In genomic region chr13:23400771-23401682, GRCm38 (mm10) we compare ENCODE assay signal across 8 mouse cellular contexts. TPM values are rescaled to one million over a fixed set of nuclear protein-coding genes. Genes with fewer than 3 reads are reported as not detected.
DNase-seq lines count a peak whose midpoint lies in the region; ATAC-seq and TF ChIP-seq lines count a peak whose summit lies in the region.

No protein-coding gene starts in this region.

- peak overlapping the region; percentile 52 for H3ac ChIP-seq in C2C12 (ENCODE audit: control insufficient read depth, insufficient read length, low read depth)

- peak overlapping the region; percentile 40 for H3K4me3 ChIP-seq in heart, embryonic 12.5 days
- peak overlapping the region; percentile 18 for H3K4me3 ChIP-seq in C2C12 (ENCODE audit: insufficient read depth, poor library complexity, severe bottlenecking)
- peak overlapping the region; percentile 35 for H3K4me3 ChIP-seq in embryonic facial prominence, embryonic 15.5 days (replicated peaks)
- H3K4me3 ChIP-seq in limb, embryonic 15.5 days: peak overlapping the region; percentile 34
- H3K4me3 ChIP-seq in stomach, embryonic 16.5 days (replicated peaks; ENCODE audit: low read length): peak overlapping the region; percentile 45

- H3K27me3 ChIP-seq in heart, embryonic 12.5 days (replicated peaks): peaks cover 25% of the 10 kb centered on the region
- no peaks in the 10 kb centered on the region for H3K27me3 ChIP-seq in C2C12 (ENCODE audit: control insufficient read depth, insufficient read depth, insufficient read length)
- H3K27me3 ChIP-seq in embryonic facial prominence, embryonic 15.5 days: peaks cover 28% of the 10 kb centered on the region
- peaks cover 26% of the 10 kb centered on the region for H3K27me3 ChIP-seq in limb, embryonic 15.5 days
- H3K27me3 ChIP-seq in stomach, embryonic 16.5 days (ENCODE audit: control insufficient read depth, insufficient read depth, low read length): peaks cover 8% of the 10 kb centered on the region

- peaks cover 7% of the 10 kb centered on the region; the same call in 1 of the 2 replicates for H3K4me1 ChIP-seq in heart, embryonic 12.5 days (replicated peaks)
- H3K4me1 ChIP-seq in embryonic facial prominence, embryonic 15.5 days: peaks cover 16% of the 10 kb centered on the region
- peaks cover 9% of the 10 kb centered on the region; the same call in 1 of the 2 replicates for H3K4me1 ChIP-seq in limb, embryonic 15.5 days
- H3K4me1 ChIP-seq in stomach, embryonic 16.5 days (ENCODE audit: control insufficient read depth, insufficient read depth, low read length): no peaks in the 10 kb centered on the region

- no peaks in the 10 kb centered on the region; the same call in 1 of the 2 replicates for H3K9me3 ChIP-seq in heart, embryonic 12.5 days (replicated peaks)
- H3K9me3 ChIP-seq in embryonic facial prominence, embryonic 15.5 days (replicated peaks): 0 out of 2 replicates have a peak, but pooled peaks cover 3% of the 10 kb centered on the region
- no peaks in the 10 kb centered on the region for H3K9me3 ChIP-seq in limb, embryonic 15.5 days
- peaks cover 5% of the 10 kb centered on the region; the same call in 1 of the 2 replicates for H3K9me3 ChIP-seq in stomach, embryonic 16.5 days (replicated peaks; ENCODE audit: control insufficient read depth, low read length)

- H3K4me2 ChIP-seq in heart, embryonic 12.5 days: peak overlapping the region; percentile 77
- H3K4me2 ChIP-seq in embryonic facial prominence, embryonic 15.5 days (replicated peaks): peak overlapping the region; percentile 59
- peak overlapping the region; percentile 58 for H3K4me2 ChIP-seq in limb, embryonic 15.5 days
- peak overlapping the region; percentile 66 for H3K4me2 ChIP-seq in stomach, embryonic 16.5 days (ENCODE audit: low read depth, low read length)

- no peaks in the 10 kb centered on the region for H3K79me2 ChIP-seq in C2C12 (ENCODE audit: control insufficient read depth, insufficient read depth)

- no peak for ATAC-seq in heart, embryonic 12.5 days (ENCODE audit: insufficient number of reproducible peaks, low FRiP score)
- no peak for ATAC-seq in embryonic facial prominence, embryonic 15.5 days (ENCODE audit: insufficient number of reproducible peaks, low FRiP score, low TSS enrichment, low read depth)
- ATAC-seq in limb, embryonic 15.5 days (ENCODE audit: insufficient number of reproducible peaks, low FRiP score, low TSS enrichment, low read depth): no peak
- no peak for ATAC-seq in stomach, embryonic 16.5 days (ENCODE audit: insufficient read depth, low FRiP score)

- 6% methylated on average over 24 of the region's 24 CpGs for WGBS in heart, embryonic 12.5 days
- WGBS in embryonic facial prominence, embryonic 15.5 days: 8% methylated on average over 24 of the region's 24 CpGs
- WGBS in limb, embryonic 15.5 days: 12% methylated on average over 24 of the region's 24 CpGs
- 11% methylated on average over 24 of the region's 24 CpGs for WGBS in stomach, embryonic 16.5 days

- H3K36me3 ChIP-seq in heart, embryonic 12.5 days: no peaks in the 10 kb centered on the region
- no peaks in the 10 kb centered on the region for H3K36me3 ChIP-seq in C2C12 (ENCODE audit: control insufficient read depth, insufficient read depth)
- H3K36me3 ChIP-seq in embryonic facial prominence, embryonic 15.5 days: no peaks in the 10 kb centered on the region
- no peaks in the 10 kb centered on the region for H3K36me3 ChIP-seq in limb, embryonic 15.5 days
- no peaks in the 10 kb centered on the region for H3K36me3 ChIP-seq in stomach, embryonic 16.5 days (ENCODE audit: control insufficient read depth, insufficient read depth, low read length)

- no peak for DNase-seq in heart, adult 8-10 months (ENCODE audit: low spot score)
- DNase-seq in kidney, adult 8-10 months: no peak
- DNase-seq in spleen, postnatal 10 days (ENCODE audit: low spot score in 2 of 2): no peak

- H3K79me3 ChIP-seq in C2C12 (ENCODE audit: low read depth): no peaks in the 10 kb centered on the region

- no peak for TF ChIP-seq CTCF in C2C12 (IDR thresholded peaks at IDR 0.05; ENCODE audit: control insufficient read depth, insufficient read depth, insufficient read length)

- H3K9ac ChIP-seq in heart, embryonic 12.5 days: no peak overlapping the region
- H3K9ac ChIP-seq in embryonic facial prominence, embryonic 15.5 days: no peak overlapping the region
- no peak overlapping the region for H3K9ac ChIP-seq in limb, embryonic 15.5 days
- H3K9ac ChIP-seq in stomach, embryonic 16.5 days (ENCODE audit: low read length): no peak overlapping the region

- no peak overlapping the region for H3K27ac ChIP-seq in heart, embryonic 12.5 days (ENCODE audit: poor library complexity, severe bottlenecking)
- no peak overlapping the region for H3K27ac ChIP-seq in embryonic facial prominence, embryonic 15.5 days (replicated peaks)
- no peak overlapping the region for H3K27ac ChIP-seq in limb, embryonic 15.5 days
- no peak overlapping the region for H3K27ac ChIP-seq in stomach, embryonic 16.5 days (ENCODE audit: low read length)

TF ChIP-seq in C2C12, 6 proteins besides CTCF, POLR2A, EP300 and RAD21:
- TF ChIP-seq USF1 (IDR thresholded peaks at IDR 0.05; ENCODE audit: low read depth) (no peak), FOSL1 (IDR thresholded peaks at IDR 0.05; ENCODE audit: insufficient read depth, low read length, poor library complexity, severe bottlenecking) (no peak), MAX (IDR thresholded peaks at IDR 0.05) (no peak), MYOD1 (IDR thresholded peaks at IDR 0.05; ENCODE audit: control insufficient read depth, insufficient read length, low read depth) (no peak), MYOG (IDR thresholded peaks at IDR 0.05; ENCODE audit: control insufficient read depth, extremely low read depth, insufficient read length) (no peak), CEBPB (IDR thresholded peaks at IDR 0.05; ENCODE audit: low read depth) (no peak)

RNA-seq across cellular contexts. Expression of gene Abt1, which starts 22.6 kb away (rescaled TPM):
- polyA plus RNA-seq in heart, embryonic 12.5 days (2016; fragmentation: Nextera tagmentation; extraction: Ambion mirVana): 8.1 and 8.9 TPM in 2 replicates
- 1 to 10 TPM; 4.1 to 4.8 (median 4.7) TPM for total RNA-seq in heart, adult 8-10 months (2022)
- 11.2 TPM for polyA plus RNA-seq in C2C12 (2012; fragmentation: generic; extraction: Trizol)
- 12.2 and 12.7 TPM in 2 replicates for polyA plus RNA-seq in embryonic facial prominence, embryonic 15.5 days (2015; fragmentation: Nextera tagmentation; extraction: Ambion mirVana)
- polyA plus RNA-seq in limb, embryonic 15.5 days (2015; fragmentation: Nextera tagmentation; extraction: Ambion mirVana): 11.9 and 13.9 TPM in 2 replicates
- 10.3 and 11.4 TPM in 2 replicates for polyA plus RNA-seq in stomach, embryonic 16.5 days (2015; fragmentation: Nextera tagmentation; extraction: Ambion mirVana)

RNA-seq across cellular contexts. Expression of gene Zfp322a, which starts 32.0 kb away (rescaled TPM):
- polyA plus RNA-seq in heart, embryonic 12.5 days (2016; fragmentation: Nextera tagmentation; extraction: Ambion mirVana): 43.0 and 46.7 TPM in 2 replicates
- 10 to 100 TPM; 12.3 to 15.4 (median 14.7) TPM for total RNA-seq in heart, adult 8-10 months (2022)
- 2.1 TPM for polyA plus RNA-seq in C2C12 (2012; fragmentation: generic; extraction: Trizol)
- polyA plus RNA-seq in embryonic facial prominence, embryonic 15.5 days (2015; fragmentation: Nextera tagmentation; extraction: Ambion mirVana): 38.5 and 43.1 TPM in 2 replicates
- polyA plus RNA-seq in limb, embryonic 15.5 days (2015; fragmentation: Nextera tagmentation; extraction: Ambion mirVana): 42.4 and 44.2 TPM in 2 replicates
- 36.9 and 38.3 TPM in 2 replicates for polyA plus RNA-seq in stomach, embryonic 16.5 days (2015; fragmentation: Nextera tagmentation; extraction: Ambion mirVana)

Comparison
In these comparisons a context has a peak if more than half of its experiments do, and no peak if none do; other contexts are left out.
1. RNA of gene Zfp322a, which starts 32.0 kb away (polyA plus RNA-seq): 43.0 to 46.7 TPM in heart, embryonic 12.5 days, 42.4 to 44.2 TPM in limb, embryonic 15.5 days, 38.5 to 43.1 TPM in embryonic facial prominence, embryonic 15.5 days and 36.9 to 38.3 TPM in stomach, embryonic 16.5 days; 2.1 TPM in C2C12 (single experiment); every median in the first group is over 10 times any median in the second.
2. Peak in every context shown above with its lines, with median percentiles within 50 percentile points of each other: H3K4me2 ChIP-seq and H3K4me3 ChIP-seq.